Mouse (Mus musculus): ENCODE results near the gene Btn1a1. TPM values are rescaled to one million over a fixed set of nuclear protein-coding genes. Genes with fewer than 3 reads are reported as not detected.

The Btn1a1 gene
- polyA plus RNA-seq (2012; rRNA removed), result not detected in 2 replicates

GRCm38 (mm10) chr13:23465600-23466109, at the start of gene Btn1a1:
Gene Btn1a1 (minus strand): TSS chr13:23465901.
- no peak for DNase-seq
- H3K4me1 ChIP-seq (ENCODE audit: control insufficient read depth, insufficient read depth, low read length), result peaks cover 3% of the 10 kb centered on the region; the same call in 1 of the 2 replicates
- H3K4me3 ChIP-seq (replicated peaks; ENCODE audit: extremely low read depth, low read depth, low read length), result no peak within 1 kb of the TSS
- TF ChIP-seq CTCF (IDR thresholded peaks at IDR 0.05; ENCODE audit: insufficient read depth, low read length) (no peak), POLR2A (IDR thresholded peaks at IDR 0.05; ENCODE audit: borderline replicate concordance, extremely low read depth, low read depth, low read length) (no peak)
- 7% methylated on average over 7 of the region's 7 CpGs for WGBS

- WGBS, result 82% methylated on average over 5 of the region's 5 CpGs
- no peak for TF ChIP-seq POLR2A (IDR thresholded peaks at IDR 0.05; ENCODE audit: borderline replicate concordance, extremely low read depth, low read depth, low read length)
- no peak for TF ChIP-seq CTCF (IDR thresholded peaks at IDR 0.05; ENCODE audit: insufficient read depth, low read length)
- H3K4me3 ChIP-seq (replicated peaks; ENCODE audit: extremely low read depth, low read depth, low read length), result no peak overlapping the region
Observed at GRCm38 (mm10) chr13:23515281-23515680, 49.6 kb upstream of the Btn1a1 start.

GRCm38 (mm10) chr13:23513517-23513916, 47.8 kb upstream of the Btn1a1 start:
- no peak for DNase-seq
- Histone ChIP-seq H3K4me1 (ENCODE audit: control insufficient read depth, insufficient read depth, low read length) (no peaks in the 10 kb centered on the region), H3K4me3 (replicated peaks; ENCODE audit: extremely low read depth, low read depth, low read length) (no peak overlapping the region)
- TF ChIP-seq CTCF (IDR thresholded peaks at IDR 0.05; ENCODE audit: insufficient read depth, low read length) (no peak), POLR2A (IDR thresholded peaks at IDR 0.05; ENCODE audit: borderline replicate concordance, extremely low read depth, low read depth, low read length) (no peak)
- 79% methylated on average over 1 of the region's 1 CpGs for WGBS

More at GRCm38 (mm10) chr13:23515281-23515680, 49.6 kb upstream of the Btn1a1 start:
- H3K4me1 ChIP-seq (ENCODE audit: control insufficient read depth, insufficient read depth, low read length), result no peaks in the 10 kb centered on the region; the same call in 1 of the 2 replicates
- DNase-seq, result no peak

GRCm38 (mm10) chr13:23510127-23510526, 44.4 kb upstream of the Btn1a1 start:
- WGBS, result 26% methylated on average over 1 of the region's 1 CpGs
- TF ChIP-seq CTCF (IDR thresholded peaks at IDR 0.05; ENCODE audit: insufficient read depth, low read length) (no peak), POLR2A (IDR thresholded peaks at IDR 0.05; ENCODE audit: borderline replicate concordance, extremely low read depth, low read depth, low read length) (no peak)
- Histone ChIP-seq H3K4me3 (replicated peaks; ENCODE audit: extremely low read depth, low read depth, low read length) (no peak overlapping the region), H3K4me1 (ENCODE audit: control insufficient read depth, insufficient read depth, low read length) (no peaks in the 10 kb centered on the region)
- DNase-seq, result no peak

GRCm38 (mm10) chr13:23506819-23507515, 41.3 kb upstream of the Btn1a1 start:
- WGBS, result 60% methylated on average over 14 of the region's 14 CpGs

GRCm38 (mm10) chr13:23506351-23506750, 40.6 kb upstream of the Btn1a1 start:
- 44% methylated on average over 13 of the region's 13 CpGs for WGBS
- Histone ChIP-seq H3K4me1 (ENCODE audit: control insufficient read depth, insufficient read depth, low read length) (no peaks in the 10 kb centered on the region), H3K4me3 (replicated peaks; ENCODE audit: extremely low read depth, low read depth, low read length) (no peak overlapping the region)
- TF ChIP-seq CTCF (IDR thresholded peaks at IDR 0.05; ENCODE audit: insufficient read depth, low read length) (no peak), POLR2A (IDR thresholded peaks at IDR 0.05; ENCODE audit: borderline replicate concordance, extremely low read depth, low read depth, low read length) (no peak)
- no peak for DNase-seq

More at GRCm38 (mm10) chr13:23506819-23507515, 41.3 kb upstream of the Btn1a1 start:
- TF ChIP-seq CTCF (IDR thresholded peaks at IDR 0.05; ENCODE audit: insufficient read depth, low read length), result no peak
- no peak for TF ChIP-seq POLR2A (IDR thresholded peaks at IDR 0.05; ENCODE audit: borderline replicate concordance, extremely low read depth, low read depth, low read length)
- DNase-seq, result no peak
- H3K4me1 ChIP-seq (ENCODE audit: control insufficient read depth, insufficient read depth, low read length), result no peaks in the 10 kb centered on the region
- H3K4me3 ChIP-seq (replicated peaks; ENCODE audit: extremely low read depth, low read depth, low read length), result no peak overlapping the region

- DNase-seq, result no peak
Observed at GRCm38 (mm10) chr13:23505662-23506345, 40.1 kb upstream of the Btn1a1 start.

GRCm38 (mm10) chr13:23503797-23504196, 38.1 kb upstream of the Btn1a1 start:
- no peak for DNase-seq
- TF ChIP-seq CTCF (IDR thresholded peaks at IDR 0.05; ENCODE audit: insufficient read depth, low read length) (no peak), POLR2A (IDR thresholded peaks at IDR 0.05; ENCODE audit: borderline replicate concordance, extremely low read depth, low read depth, low read length) (no peak)
- WGBS, result 8% methylated on average over 9 of the region's 9 CpGs
- no peak overlapping the region for H3K4me3 ChIP-seq (replicated peaks; ENCODE audit: extremely low read depth, low read depth, low read length)
- H3K4me1 ChIP-seq (ENCODE audit: control insufficient read depth, insufficient read depth, low read length), result no peaks in the 10 kb centered on the region

More at GRCm38 (mm10) chr13:23505662-23506345, 40.1 kb upstream of the Btn1a1 start:
- no peaks in the 10 kb centered on the region for H3K4me1 ChIP-seq (ENCODE audit: control insufficient read depth, insufficient read depth, low read length)
- no peak overlapping the region for H3K4me3 ChIP-seq (replicated peaks; ENCODE audit: extremely low read depth, low read depth, low read length)
- TF ChIP-seq CTCF (IDR thresholded peaks at IDR 0.05; ENCODE audit: insufficient read depth, low read length), result no peak
- TF ChIP-seq POLR2A (IDR thresholded peaks at IDR 0.05; ENCODE audit: borderline replicate concordance, extremely low read depth, low read depth, low read length), result no peak
- 50% methylated on average over 14 of the region's 14 CpGs for WGBS

- no peak for DNase-seq
- Histone ChIP-seq H3K4me1 (ENCODE audit: control insufficient read depth, insufficient read depth, low read length) (no peaks in the 10 kb centered on the region), H3K4me3 (replicated peaks; ENCODE audit: extremely low read depth, low read depth, low read length) (no peak overlapping the region)
- TF ChIP-seq CTCF (IDR thresholded peaks at IDR 0.05; ENCODE audit: insufficient read depth, low read length) (no peak), POLR2A (IDR thresholded peaks at IDR 0.05; ENCODE audit: borderline replicate concordance, extremely low read depth, low read depth, low read length) (no peak)
- 77% methylated on average over 4 of the region's 4 CpGs for WGBS
Observed at GRCm38 (mm10) chr13:23502916-23503315, 37.2 kb upstream of the Btn1a1 start.
